Mouse (Mus musculus) gastrocnemius, postnatal 36 days (tissue): ENCODE measurements around the gene Ttc14. TPM values are rescaled to one million over a fixed set of nuclear protein-coding genes. Genes with fewer than 3 reads are reported as not detected.

Experiments used
- DNase-seq, 2 experiments: peaks; one replicate each; pipeline ENCODE4 v3.0.0; 2022
- intact Hi-C: fragments of 180-260 bp; cut with DNase I; formaldehyde crosslinking; loops from one replicate; pipeline ENCODE4 v1.15.1; 2025
- long read RNA-seq, 2 experiments: library from polyadenylated mRNA; stranded (forward); transcript quantifications; one replicate each; pipeline ENCODE4 v2.0.0; 2021
- total RNA-seq, 2 experiments: library from RNA; stranded (reverse); gene quantifications; 2 replicates each; pipeline ENCODE4 v1.2.3; 2021

Ttc14 gene
- total RNA-seq, result 10 to 100 TPM in 1 of 2 experiments, 1 to 10 TPM in 1; 9.1 to 11.3 TPM
- long read RNA-seq, experiment 1, full-length matches to known transcripts, result 5 of 11 reads
- long read RNA-seq, experiment 1, partial matches to known transcripts, result 2 of 11 reads
- long read RNA-seq, experiment 1, other reads (novel, unspliced or antisense), result 4 of 11 reads
- long read RNA-seq, experiment 2, full-length matches to known transcripts, result 9 of 14 reads
- long read RNA-seq, experiment 2, partial matches to known transcripts, result 0 of 14 reads
- long read RNA-seq, experiment 2, other reads (novel, unspliced or antisense), result 5 of 14 reads

GRCm38 (mm10) chr3:33799617-33800512, at the start of gene Ttc14:
TSS of gene Ttc14 (plus strand) at chr3:33799832.
- intact Hi-C loops, result loop anchor here (10.0 kb wide), 1 partner anchor 285 kb away; the partner anchor contains the start of gene Dnajc19
- peak; percentile 96 to 97 for DNase-seq

GRCm38 (mm10) chr3:33790975-33791374, 8.7 kb upstream of the Ttc14 start:
- intact Hi-C loops, result no loop called here

GRCm38 (mm10) chr3:33800513-33800820, 835 bp downstream of the Ttc14 start:
- intact Hi-C loops, result loop anchor here (10.0 kb wide), 1 partner anchor 284 kb away; the partner anchor contains the start of gene Dnajc19
- DNase-seq, result no peak

More at GRCm38 (mm10) chr3:33790975-33791374, 8.7 kb upstream of the Ttc14 start:
- no peak for DNase-seq

GRCm38 (mm10) chr3:33807151-33807550, 7.5 kb downstream of the Ttc14 start:
- DNase-seq, result no peak
- intact Hi-C loops, result loop anchor here (10.0 kb wide), 1 partner anchor 278 kb away; the partner anchor contains the start of gene Dnajc19

- no peak for DNase-seq
- intact Hi-C loops, result loop anchor here (2.0 kb wide), 1 partner anchor 94 kb away; no protein-coding TSS in a partner anchor
Observed at GRCm38 (mm10) chr3:33824135-33824946, 24.7 kb downstream of the Ttc14 start.

- intact Hi-C loops, result no loop called here
- DNase-seq, result no peak
Observed at GRCm38 (mm10) chr3:33832351-33832750, 32.7 kb downstream of the Ttc14 start.

GRCm38 (mm10) chr3:33836576-33836975, 36.9 kb downstream of the Ttc14 start:
- intact Hi-C loops, result no loop called here
- DNase-seq, result no peak

GRCm38 (mm10) chr3:33838877-33839276, 39.2 kb downstream of the Ttc14 start:
- intact Hi-C loops, result no loop called here
- DNase-seq, result no peak

GRCm38 (mm10) chr3:33843801-33844632, 44.4 kb downstream of the Ttc14 start, which contains the start of gene Ccdc39:
TSS of gene Ccdc39 (minus strand) at chr3:33844310.
- intact Hi-C loops, result no loop called here

GRCm38 (mm10) chr3:33846639-33847038, 47.0 kb downstream of the Ttc14 start:
- DNase-seq, result no peak
- intact Hi-C loops, result no loop called here

More at GRCm38 (mm10) chr3:33843801-33844632, 44.4 kb downstream of the Ttc14 start, which contains the start of gene Ccdc39:
- peak; percentile 52 for DNase-seq

- intact Hi-C loops, result no loop called here
- no peak for DNase-seq
Observed at GRCm38 (mm10) chr3:33850856-33851255, 51.2 kb downstream of the Ttc14 start.

- no peak for DNase-seq
- intact Hi-C loops, result no loop called here
Observed at GRCm38 (mm10) chr3:33853062-33853461, 53.4 kb downstream of the Ttc14 start.

GRCm38 (mm10) chr3:33858939-33859338, 59.3 kb downstream of the Ttc14 start:
- intact Hi-C loops, result loop anchor here (5.0 kb wide), 1 partner anchor 58 kb away; no protein-coding TSS in a partner anchor

GRCm38 (mm10) chr3:33864000-33864540, 64.4 kb downstream of the Ttc14 start:
- intact Hi-C loops, result no loop called here
- no peak for DNase-seq

More at GRCm38 (mm10) chr3:33858939-33859338, 59.3 kb downstream of the Ttc14 start:
- DNase-seq, result no peak

Other genes with a start within 250 kb of the Ttc14 start
- gene Ccdc39, start 44.5 kb downstream of the Ttc14 start, total RNA-seq, result under 1 TPM; 0.15 to 0.26 TPM
- 100 to 1,000 TPM; 394 to 435 TPM for gene Fxr1, start 220.1 kb downstream of the Ttc14 start, total RNA-seq